Mouse (Mus musculus) heart, postnatal 36 days (tissue): ENCODE data around the gene Vmn1r126. TPM values are rescaled to one million over a fixed set of nuclear protein-coding genes. Genes with fewer than 3 reads are reported as not detected.
"Not testable (repeated sequence)": the region's sequence is repeated elsewhere in the genome, so short reads cannot be mapped to it uniquely, and the experiment has no call there.

Source experiments
- DNase-seq, 2 experiments: peaks; one replicate each; pipeline ENCODE4 v3.0.0; 2021 to 2022
- intact Hi-C: fragments of 180-260 bp; cut with DNase I; formaldehyde crosslinking; loops from one replicate; pipeline ENCODE4 v1.15.1; 2025
- total RNA-seq, 2 experiments: library from RNA; stranded (reverse); gene quantifications; 2 replicates each; pipeline ENCODE4 v1.2.3; 2021

Vmn1r126 gene
- not detected for total RNA-seq

DNA sequence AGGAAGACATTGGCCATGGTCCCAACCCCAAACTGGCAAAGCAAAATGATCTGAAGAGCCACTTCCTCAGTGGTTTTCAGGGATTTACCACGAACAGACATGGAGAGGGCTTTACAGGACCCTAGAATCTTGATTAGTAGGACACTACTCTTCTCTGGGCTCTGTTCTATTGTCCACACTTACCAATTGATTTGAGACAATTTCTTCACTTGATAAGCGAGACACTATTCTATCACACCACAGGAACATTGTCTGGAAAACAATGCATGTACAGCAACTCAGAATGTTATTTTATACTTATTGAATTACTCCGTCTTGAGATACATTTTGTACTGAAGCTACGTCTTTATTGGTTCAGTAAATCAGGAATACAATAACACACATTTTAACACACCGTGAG lies at the start of gene Vmn1r126:
Vmn1r126 (minus strand) TSS at position 101 of the 400 bp plus-strand sequence.
- intact Hi-C loops, DNase-seq: not testable (repeated sequence)

DNA sequence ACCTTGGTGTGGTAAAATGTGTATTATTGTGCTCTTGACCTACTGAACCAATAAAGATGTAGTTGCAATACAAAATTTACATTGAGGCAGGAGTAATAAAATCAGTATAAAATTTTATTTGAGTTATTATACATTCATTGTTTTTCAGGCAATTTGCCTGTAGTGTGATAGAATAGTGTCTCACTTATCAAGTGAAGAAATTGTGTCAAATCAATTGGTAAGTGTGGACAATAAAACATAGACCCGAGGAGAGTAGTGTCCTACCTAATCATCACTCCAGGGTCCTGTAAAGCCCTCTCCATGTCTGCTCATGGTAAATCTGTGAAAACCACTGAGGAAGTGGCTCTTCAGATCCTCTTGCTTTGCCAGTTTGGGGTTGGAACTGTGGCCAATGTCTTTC lies 47.8 kb upstream of the Vmn1r126 start, which contains the start of gene Vmn1r128:
Vmn1r128 (plus strand) TSS at position 301 of the 400 bp plus-strand sequence.
- DNase-seq, intact Hi-C loops: not testable (repeated sequence)

DNA sequence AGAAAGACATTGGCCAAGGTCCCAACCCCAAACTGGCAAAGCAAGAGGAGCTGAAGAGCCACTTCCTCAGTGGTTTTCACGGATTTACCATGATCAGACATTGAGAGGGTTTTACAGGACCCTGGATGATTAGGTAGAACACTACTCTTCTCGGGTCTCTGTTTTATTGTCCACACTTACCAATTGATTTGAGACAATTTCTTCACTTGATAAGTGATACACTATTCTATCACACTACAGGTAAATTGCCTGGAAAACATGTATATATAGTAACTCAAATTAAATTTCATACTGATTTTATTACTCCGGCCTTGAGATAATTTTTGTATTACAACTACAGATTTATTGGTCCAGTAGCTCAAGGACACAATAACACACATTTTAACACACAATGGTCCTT lies 18.5 kb upstream of the Vmn1r126 start, which contains the start of gene Vmn1r127:
Vmn1r127 (minus strand) TSS at position 101 of the 400 bp plus-strand sequence.
- DNase-seq, intact Hi-C loops: not testable (repeated sequence)

DNA sequence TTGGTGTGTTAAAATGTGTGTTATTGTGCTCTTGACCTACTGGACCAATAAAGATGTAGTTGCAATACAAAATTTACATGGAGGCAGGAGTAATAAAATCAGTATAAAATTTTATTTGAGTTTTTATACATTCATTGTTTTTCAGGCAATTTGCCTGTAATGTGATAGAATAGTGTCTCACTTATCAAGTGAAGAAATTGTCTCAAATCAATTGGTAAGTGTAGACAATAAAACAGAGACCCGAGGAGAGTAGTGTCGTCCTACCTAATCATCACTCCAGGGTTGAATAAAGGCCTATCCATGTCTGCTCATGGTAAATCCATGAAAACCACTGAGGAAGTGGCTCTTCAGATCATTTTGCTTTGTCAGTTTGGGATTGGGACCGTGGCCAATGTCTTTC lies 29.4 kb downstream of the Vmn1r126 start, which contains the start of gene Vmn1r125:
Vmn1r125 (plus strand) TSS at position 301 of the 400 bp plus-strand sequence.
- DNase-seq, result not testable (repeated sequence)

DNA sequence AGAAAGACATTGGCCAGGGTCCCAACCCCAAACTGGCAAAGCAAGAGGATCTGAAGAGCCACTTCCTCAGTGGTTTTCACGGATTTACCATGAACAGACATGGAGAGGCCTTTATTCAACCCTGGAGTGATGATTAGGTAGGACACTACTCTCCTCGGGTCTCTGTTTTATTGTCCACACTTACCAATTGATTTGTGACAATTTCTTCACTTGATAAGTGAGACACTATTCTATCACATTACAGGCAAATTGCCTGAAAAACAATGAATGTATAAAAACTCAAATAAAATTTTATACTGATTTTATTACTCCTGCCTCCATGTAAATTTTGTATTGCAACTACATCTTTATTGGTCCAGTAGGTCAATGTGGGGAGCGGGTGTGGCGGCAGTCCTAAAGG lies 40.8 kb downstream of the Vmn1r126 start, which contains the start of gene Vmn1r124:
Vmn1r124 (minus strand) TSS at position 101 of the 400 bp plus-strand sequence.
- intact Hi-C loops, result not testable (repeated sequence)

More for the DNA sequence above, 29.4 kb downstream of the Vmn1r126 start, which contains the start of gene Vmn1r125:
- intact Hi-C loops, result not testable (repeated sequence)

More for the DNA sequence above, 40.8 kb downstream of the Vmn1r126 start, which contains the start of gene Vmn1r124:
- not testable (repeated sequence) for DNase-seq

Other genes starting within 250 kb of the Vmn1r126 start
- gene Vmn1r120, start 247.7 kb downstream of the Vmn1r126 start, total RNA-seq, result not detected
- not detected for gene Vmn1r121, start 203.0 kb downstream of the Vmn1r126 start, total RNA-seq
- gene Vmn1r122, start 167.3 kb downstream of the Vmn1r126 start, total RNA-seq, result not detected
- gene Vmn1r123, start 139.3 kb downstream of the Vmn1r126 start, total RNA-seq, result not detected
- not detected for gene Gm5157, start 111.0 kb downstream of the Vmn1r126 start, total RNA-seq
- not detected for gene Vmn1r124, start 40.9 kb downstream of the Vmn1r126 start, total RNA-seq
- gene Vmn1r125, start 29.3 kb downstream of the Vmn1r126 start, total RNA-seq, result not detected
- gene Vmn1r127, start 18.4 kb upstream of the Vmn1r126 start, total RNA-seq, result not detected
- gene Vmn1r128, start 47.9 kb upstream of the Vmn1r126 start, total RNA-seq, result not detected
- gene Vmn1r129, start 59.8 kb upstream of the Vmn1r126 start, total RNA-seq, result not detected
- not detected for gene Gm6882, start 131.3 kb upstream of the Vmn1r126 start, total RNA-seq
- not detected for gene Vmn1r130, start 210.3 kb upstream of the Vmn1r126 start, total RNA-seq
- not detected for gene Vmn1r131, start 244.6 kb upstream of the Vmn1r126 start, total RNA-seq